Mouse (Mus musculus): ENCODE measurements around the gene Gm4881. TPM values are rescaled to one million over a fixed set of nuclear protein-coding genes. Genes with fewer than 3 reads are reported as not detected.

Gm4881 gene
- total and polyA plus RNA-seq, 2 experiments from 2014 or later, result 3.8 to 6.4 TPM

- Histone ChIP-seq H3K36me3 (ENCODE audit: insufficient read depth, low read length) (no peaks in the 10 kb centered on the region), H3K4me1 (ENCODE audit: insufficient read depth, low read length) (peaks cover 2% of the 10 kb centered on the region), H3K4me3 (ENCODE audit: low read depth, low read length) (no peak overlapping the region), H3K27ac (ENCODE audit: low read depth, low read length) (no peak overlapping the region), H3K9me3 (ENCODE audit: low read length) (no peaks in the 10 kb centered on the region), H3K4me2 (ENCODE audit: low read depth, low read length, poor library complexity, severe bottlenecking) (no peak overlapping the region), H3K9ac (replicated peaks; ENCODE audit: low read length, poor library complexity, severe bottlenecking) (no peak overlapping the region), H3K27me3 (ENCODE audit: insufficient read depth, low read length) (peaks cover 64% of the 10 kb centered on the region)
- peak; percentile 70 for DNase-seq (ENCODE audit: low spot score)
- ATAC-seq (ENCODE audit: low FRiP score), result peak; percentile 60
- 2% methylated on average over 8 of the region's 8 CpGs for WGBS
- TF ChIP-seq CTCF (IDR thresholded peaks at IDR 0.05), result peak; percentile 88
These were observed 5.8 kb upstream of the Gm4881 start for GRCm38 (mm10) chr7:24949958-24950623.

- ATAC-seq (ENCODE audit: low FRiP score) (no peak), DNase-seq (ENCODE audit: low spot score) (peak; percentile 21)
- H3K36me3 ChIP-seq (ENCODE audit: insufficient read depth, low read length), result no peaks in the 10 kb centered on the region
- H3K4me1 ChIP-seq (ENCODE audit: insufficient read depth, low read length), result 0 out of 2 replicates have a peak, but pooled peaks cover 2% of the 10 kb centered on the region
- WGBS, result 3% methylated on average over 27 of the region's 29 CpGs
- H3K9ac ChIP-seq (replicated peaks; ENCODE audit: low read length, poor library complexity, severe bottlenecking), result peak overlapping the region; percentile 37; the same call in 1 of the 2 replicates
- H3K4me3 ChIP-seq (ENCODE audit: low read depth, low read length), result peak overlapping the region; percentile 19
- H3K27ac ChIP-seq (ENCODE audit: low read depth, low read length), result no peak overlapping the region
- H3K27me3 ChIP-seq (ENCODE audit: insufficient read depth, low read length), result peaks cover 77% of the 10 kb centered on the region
- no peak for TF ChIP-seq CTCF (IDR thresholded peaks at IDR 0.05)
- H3K4me2 ChIP-seq (ENCODE audit: low read depth, low read length, poor library complexity, severe bottlenecking), result peak overlapping the region; percentile 37
- H3K9me3 ChIP-seq (ENCODE audit: low read length), result no peaks in the 10 kb centered on the region
These were observed 4.5 kb upstream of the Gm4881 start for GRCm38 (mm10) chr7:24948774-24949173.

GRCm38 (mm10) chr7:24947316-24948048 is 3.2 kb upstream of the Gm4881 start:
- DNase-seq (ENCODE audit: low spot score), result no peak
- no peak for ATAC-seq (ENCODE audit: low FRiP score)
- Histone ChIP-seq H3K36me3 (ENCODE audit: insufficient read depth, low read length) (no peaks in the 10 kb centered on the region), H3K4me1 (ENCODE audit: insufficient read depth, low read length) (peaks cover 6% of the 10 kb centered on the region; the same call in 1 of the 2 replicates), H3K27me3 (ENCODE audit: insufficient read depth, low read length) (peaks cover 80% of the 10 kb centered on the region), H3K27ac (ENCODE audit: low read depth, low read length) (no peak overlapping the region), H3K9ac (replicated peaks; ENCODE audit: low read length, poor library complexity, severe bottlenecking) (no peak overlapping the region), H3K4me3 (ENCODE audit: low read depth, low read length) (no peak overlapping the region), H3K9me3 (ENCODE audit: low read length) (no peaks in the 10 kb centered on the region), H3K4me2 (ENCODE audit: low read depth, low read length, poor library complexity, severe bottlenecking) (no peak overlapping the region)
- WGBS, result 8% methylated on average over 7 of the region's 7 CpGs
- no peak for TF ChIP-seq CTCF (IDR thresholded peaks at IDR 0.05)

- no peak overlapping the region for H3K27ac ChIP-seq (ENCODE audit: low read depth, low read length)
- no peak overlapping the region for H3K9ac ChIP-seq (replicated peaks; ENCODE audit: low read length, poor library complexity, severe bottlenecking)
- peaks cover 69% of the 10 kb centered on the region for H3K27me3 ChIP-seq (ENCODE audit: insufficient read depth, low read length)
- H3K4me1 ChIP-seq (ENCODE audit: insufficient read depth, low read length), result peaks cover 6% of the 10 kb centered on the region; the same call in 1 of the 2 replicates
- H3K9me3 ChIP-seq (ENCODE audit: low read length), result no peaks in the 10 kb centered on the region
- H3K36me3 ChIP-seq (ENCODE audit: insufficient read depth, low read length), result no peaks in the 10 kb centered on the region
- WGBS, result 3% methylated on average over 6 of the region's 6 CpGs
- no peak overlapping the region for H3K4me3 ChIP-seq (ENCODE audit: low read depth, low read length)
- H3K4me2 ChIP-seq (ENCODE audit: low read depth, low read length, poor library complexity, severe bottlenecking), result no peak overlapping the region
- ATAC-seq (ENCODE audit: low FRiP score), result no peak
- DNase-seq (ENCODE audit: low spot score), result no peak
- TF ChIP-seq CTCF (IDR thresholded peaks at IDR 0.05), result no peak
These were observed 653 bp downstream of the Gm4881 start for GRCm38 (mm10) chr7:24943641-24944040.

- Histone ChIP-seq H3K4me1 (ENCODE audit: insufficient read depth, low read length) (0 out of 2 replicates have a peak, but pooled peaks cover 3% of the 10 kb centered on the region), H3K27ac (ENCODE audit: low read depth, low read length) (no peak overlapping the region), H3K4me3 (ENCODE audit: low read depth, low read length) (peak overlapping the region; percentile 12), H3K27me3 (ENCODE audit: insufficient read depth, low read length) (peaks cover 48% of the 10 kb centered on the region), H3K9me3 (ENCODE audit: low read length) (no peaks in the 10 kb centered on the region), H3K36me3 (ENCODE audit: insufficient read depth, low read length) (peaks cover 8% of the 10 kb centered on the region; the same call in 1 of the 2 replicates), H3K9ac (replicated peaks; ENCODE audit: low read length, poor library complexity, severe bottlenecking) (no peak overlapping the region), H3K4me2 (ENCODE audit: low read depth, low read length, poor library complexity, severe bottlenecking) (0 out of 2 replicates have a peak overlapping the region, but pooled peaks have one; percentile 6)
- ATAC-seq (ENCODE audit: low FRiP score) (no peak), DNase-seq (ENCODE audit: low spot score) (no peak)
- no peak for TF ChIP-seq CTCF (IDR thresholded peaks at IDR 0.05)
- WGBS, result under 1% methylated on average over 13 of the region's 15 CpGs
These were observed 12.6 kb downstream of the Gm4881 start for GRCm38 (mm10) chr7:24931651-24932050.

- DNase-seq (ENCODE audit: low spot score) (no peak), ATAC-seq (ENCODE audit: low FRiP score) (no peak)
- H3K36me3 ChIP-seq (ENCODE audit: insufficient read depth, low read length), result peaks cover 16% of the 10 kb centered on the region
- H3K9me3 ChIP-seq (ENCODE audit: low read length), result no peaks in the 10 kb centered on the region
- WGBS, result 45% methylated on average over 6 of the region's 6 CpGs
- 0 out of 2 replicates have a peak, but pooled peaks cover 3% of the 10 kb centered on the region for H3K4me1 ChIP-seq (ENCODE audit: insufficient read depth, low read length)
- H3K4me3 ChIP-seq (ENCODE audit: low read depth, low read length), result no peak overlapping the region
- TF ChIP-seq CTCF (IDR thresholded peaks at IDR 0.05), result no peak
- H3K9ac ChIP-seq (replicated peaks; ENCODE audit: low read length, poor library complexity, severe bottlenecking), result no peak overlapping the region
- H3K4me2 ChIP-seq (ENCODE audit: low read depth, low read length, poor library complexity, severe bottlenecking), result no peak overlapping the region
- H3K27ac ChIP-seq (ENCODE audit: low read depth, low read length), result no peak overlapping the region
- peaks cover 48% of the 10 kb centered on the region for H3K27me3 ChIP-seq (ENCODE audit: insufficient read depth, low read length)
These were observed 13.8 kb downstream of the Gm4881 start for GRCm38 (mm10) chr7:24930475-24930874.
